Mouse (Mus musculus) E14TG2a.4 (cell line): Measurements from ENCODE around the gene Phactr1.

ENCODE experiments used
- CTCF ChIP-seq: conservative IDR thresholded peaks from 2 replicates; pipeline ENCODE4 v1.5.1; 2014; ENCODE audit warnings: low read length
- NANOG ChIP-seq: IDR thresholded peaks from 2 replicates; pipeline ENCODE4 v1.6.1; 2014; ENCODE audit warnings: borderline replicate concordance, low read length, mixed read lengths

DNA sequence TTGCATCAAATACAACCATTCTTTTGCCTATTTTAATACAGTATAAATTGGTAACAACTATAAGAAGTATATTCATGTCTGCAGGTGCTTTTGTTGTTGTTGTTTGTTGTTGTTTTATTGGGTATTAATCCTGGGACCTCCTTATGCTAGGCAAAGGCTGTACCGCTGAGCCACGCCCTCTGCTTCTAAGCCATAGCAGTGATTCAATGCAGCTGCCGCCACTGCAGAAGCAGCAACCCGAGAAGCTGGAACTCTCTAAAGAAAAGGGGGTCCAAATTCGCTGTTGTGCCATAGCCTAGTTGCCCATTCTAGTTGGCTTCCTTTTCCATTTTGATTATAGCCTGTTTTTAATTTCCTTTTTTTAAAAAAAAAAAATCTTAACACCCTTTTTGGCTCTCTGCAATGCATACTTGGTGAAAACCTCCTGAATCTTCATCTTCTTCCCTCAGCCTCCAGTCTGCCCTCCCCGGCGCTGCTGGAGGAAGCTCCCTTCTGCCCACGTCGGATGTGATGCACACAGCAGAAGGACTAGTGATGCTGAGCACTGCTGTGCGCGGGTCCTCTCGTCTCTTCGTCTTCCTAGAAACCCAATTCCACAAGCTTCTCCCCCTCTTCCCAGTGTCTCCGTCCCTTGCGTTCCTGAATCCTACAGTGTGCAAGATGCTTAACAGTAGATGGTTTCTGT lies 271.8 kb downstream of the Phactr1 start:
- TF ChIP-seq CTCF, result no peak
- no peak for TF ChIP-seq NANOG
